Mouse (Mus musculus) forebrain, embryonic 10.5 days (tissue): ENCODE measurements around the gene Prx. TPM values are rescaled to one million over a fixed set of nuclear protein-coding genes. Genes with fewer than 3 reads are reported as not detected.

Source experiments
- DNase-seq: peaks from one replicate; pipeline ENCODE4 v3.0.0-alpha.2; 2017; ENCODE audit warnings: low spot score; ENCODE audit errors: extremely low spot score
- H3K27ac ChIP-seq: fragments of 300-500 bp; sonication (generic); 2 replicates; pipeline ENCODE4 v1.5.1; 2016; ENCODE audit warnings: mild to moderate bottlenecking
- H3K27me3 ChIP-seq: fragments of 300-500 bp; sonication (generic); 2 replicates; pipeline ENCODE4 v1.6.1; 2016; ENCODE audit warnings: mild to moderate bottlenecking; ENCODE audit not compliant: poor library complexity, severe bottlenecking
- H3K36me3 ChIP-seq: fragments of 300-500 bp; sonication (generic); replicated peaks from 2 replicates; pipeline ENCODE4 v1.6.1; 2016; ENCODE audit warnings: mild to moderate bottlenecking, moderate library complexity
- H3K4me1 ChIP-seq: fragments of 300-500 bp; sonication (generic); 2 replicates; pipeline ENCODE4 v1.6.1; 2016
- H3K4me3 ChIP-seq: fragments of 300-500 bp; sonication (generic); 2 replicates; pipeline ENCODE4 v1.5.1; 2016; ENCODE audit warnings: mild to moderate bottlenecking, moderate library complexity
- H3K9me3 ChIP-seq: fragments of 300-500 bp; sonication (generic); 2 replicates; pipeline ENCODE4 v1.6.1; 2016; ENCODE audit warnings: mild to moderate bottlenecking, moderate library complexity
- WGBS: fragments of 180-500 bp; shearing (Covaris S2); methylation state at CpG from one replicate; pipeline ENCODE4 v1.1.7; 2016; 5-methylcytosine and 5-hydroxymethylcytosine counted together
- polyA plus RNA-seq: library from polyadenylated mRNA; unstranded; fragments of >200 nt; fragmentation: Nextera tagmentation; extraction: Ambion mirVana; gene quantifications from 2 replicates; pipeline ENCODE4 v1.2.1, GENCODE M21; 2016

The Prx gene
- polyA plus RNA-seq, 1 experiment from 2014 or later, result 3.1 TPM

- Histone ChIP-seq H3K27me3 (no peaks in the 10 kb centered on the region), H3K27ac (peak overlapping the region; percentile 90), H3K36me3 (peaks cover 25% of the 10 kb centered on the region), H3K4me3 (peak overlapping the region; percentile 80), H3K4me1 (peaks cover 18% of the 10 kb centered on the region), H3K9me3 (no peaks in the 10 kb centered on the region)
- under 1% methylated on average over 34 of the region's 34 CpGs for WGBS
- DNase-seq, result no peak
These were observed 25.2 kb upstream of the Prx start for GRCm38 (mm10) chr7:27473835-27474489.

GRCm38 (mm10) chr7:27474490-27474954, 24.6 kb upstream of the Prx start:
- under 1% methylated on average over 23 of the region's 23 CpGs for WGBS
- H3K27me3 ChIP-seq, result no peaks in the 10 kb centered on the region
- peak overlapping the region; percentile 80 for H3K4me3 ChIP-seq
- H3K4me1 ChIP-seq, result peaks cover 18% of the 10 kb centered on the region
- peak; percentile 96 for DNase-seq
- peak overlapping the region; percentile 90 for H3K27ac ChIP-seq
- peaks cover 25% of the 10 kb centered on the region for H3K36me3 ChIP-seq
- no peaks in the 10 kb centered on the region for H3K9me3 ChIP-seq

DNA sequence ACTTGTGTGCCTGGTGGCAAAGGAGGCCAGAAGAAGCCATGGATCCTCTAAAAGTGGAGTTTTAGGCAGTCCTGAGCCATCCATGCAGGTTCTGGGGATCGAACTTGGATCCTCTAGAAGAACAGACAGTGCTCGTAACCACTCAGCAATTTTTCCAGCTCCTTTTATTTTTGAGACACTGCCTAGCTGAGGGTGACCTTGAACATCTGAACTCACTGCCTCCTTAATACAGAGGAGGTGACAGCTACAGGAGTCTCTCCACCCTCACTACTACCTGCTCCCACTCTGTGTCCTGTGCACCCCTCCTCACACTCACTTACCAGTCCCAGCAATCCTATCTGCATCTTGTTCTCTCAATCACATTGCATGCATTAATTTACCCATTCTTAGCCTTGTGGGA, 23.5 kb upstream of the Prx start:
- Histone ChIP-seq H3K36me3 (peaks cover 25% of the 10 kb centered on the region), H3K27me3 (no peaks in the 10 kb centered on the region), H3K9me3 (no peaks in the 10 kb centered on the region), H3K4me1 (peaks cover 20% of the 10 kb centered on the region), H3K27ac (no peak overlapping the region), H3K4me3 (0 out of 2 replicates have a peak overlapping the region, but pooled peaks have one; percentile 80)
- WGBS, result 96% methylated on average over 2 of the region's 2 CpGs
- DNase-seq, result no peak

- Histone ChIP-seq H3K9me3 (no peaks in the 10 kb centered on the region), H3K36me3 (peaks cover 25% of the 10 kb centered on the region), H3K27ac (no peak overlapping the region), H3K4me3 (no peak overlapping the region), H3K27me3 (no peaks in the 10 kb centered on the region), H3K4me1 (peaks cover 26% of the 10 kb centered on the region)
- 94% methylated on average over 14 of the region's 14 CpGs for WGBS
- no peak for DNase-seq
These were observed 23.0 kb upstream of the Prx start for GRCm38 (mm10) chr7:27476098-27476635.

DNA sequence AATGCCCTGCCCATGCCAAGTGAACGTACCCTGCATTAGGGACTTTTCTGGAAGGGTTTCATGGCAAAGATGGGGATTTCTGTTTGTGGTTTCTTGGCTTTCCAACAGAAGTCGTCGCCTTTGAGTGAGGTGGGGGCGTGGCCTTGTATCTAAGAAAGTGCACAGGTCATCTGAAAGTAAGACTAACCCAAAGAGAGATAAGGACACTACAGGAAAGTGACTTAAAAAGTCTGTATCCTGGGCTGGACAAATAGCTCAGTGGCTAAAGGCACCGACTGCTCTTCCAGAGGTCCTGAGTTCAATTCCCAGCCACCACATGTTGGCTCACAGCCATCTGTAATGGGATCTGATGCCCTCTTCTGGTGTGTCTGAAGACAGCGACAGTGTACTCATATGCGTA, 20.6 kb upstream of the Prx start:
- H3K27ac ChIP-seq, result no peak overlapping the region
- DNase-seq, result no peak
- 83% methylated on average over 7 of the region's 7 CpGs for WGBS

DNA sequence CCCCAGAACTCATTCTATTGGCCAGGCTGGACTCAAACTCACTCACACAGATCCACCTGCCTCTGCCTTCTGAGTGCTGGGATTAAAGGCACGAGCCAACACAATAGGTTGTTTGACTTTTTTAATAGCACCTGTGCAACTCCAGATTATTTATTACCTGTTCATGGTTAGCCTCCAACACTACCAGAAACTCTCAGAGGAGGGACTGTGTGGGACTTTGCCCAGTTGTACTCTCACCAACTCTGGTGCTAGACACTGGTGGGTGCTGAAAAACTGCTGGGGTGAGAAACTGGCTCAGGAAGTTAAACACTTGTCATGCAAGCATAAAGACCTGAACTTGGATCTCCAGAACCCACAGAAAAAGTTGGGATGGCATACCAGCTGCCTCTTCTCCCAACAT, 19.4 kb upstream of the Prx start:
- H3K36me3 ChIP-seq, result peaks cover 25% of the 10 kb centered on the region
- H3K4me3 ChIP-seq, result no peak overlapping the region
- H3K4me1 ChIP-seq, result peaks cover 30% of the 10 kb centered on the region
- H3K27ac ChIP-seq, result no peak overlapping the region
- no peak for DNase-seq
- H3K9me3 ChIP-seq, result no peaks in the 10 kb centered on the region
- 75% methylated on average over 1 of the region's 1 CpGs for WGBS
- H3K27me3 ChIP-seq, result no peaks in the 10 kb centered on the region

More for the DNA sequence above, 20.6 kb upstream of the Prx start:
- Histone ChIP-seq H3K36me3 (peaks cover 25% of the 10 kb centered on the region), H3K4me3 (no peak overlapping the region), H3K9me3 (no peaks in the 10 kb centered on the region), H3K27me3 (no peaks in the 10 kb centered on the region), H3K4me1 (peaks cover 32% of the 10 kb centered on the region)

GRCm38 (mm10) chr7:27480506-27480905, 18.6 kb upstream of the Prx start:
- DNase-seq, result no peak
- Histone ChIP-seq H3K9me3 (no peaks in the 10 kb centered on the region), H3K27ac (peak overlapping the region; percentile 85), H3K27me3 (peaks cover 3% of the 10 kb centered on the region; the same call in 1 of the 2 replicates), H3K4me1 (peaks cover 22% of the 10 kb centered on the region), H3K4me3 (peak overlapping the region; percentile 49; the same call in 1 of the 2 replicates), H3K36me3 (peaks cover 25% of the 10 kb centered on the region)
- 68% methylated on average over 3 of the region's 3 CpGs for WGBS

DNA sequence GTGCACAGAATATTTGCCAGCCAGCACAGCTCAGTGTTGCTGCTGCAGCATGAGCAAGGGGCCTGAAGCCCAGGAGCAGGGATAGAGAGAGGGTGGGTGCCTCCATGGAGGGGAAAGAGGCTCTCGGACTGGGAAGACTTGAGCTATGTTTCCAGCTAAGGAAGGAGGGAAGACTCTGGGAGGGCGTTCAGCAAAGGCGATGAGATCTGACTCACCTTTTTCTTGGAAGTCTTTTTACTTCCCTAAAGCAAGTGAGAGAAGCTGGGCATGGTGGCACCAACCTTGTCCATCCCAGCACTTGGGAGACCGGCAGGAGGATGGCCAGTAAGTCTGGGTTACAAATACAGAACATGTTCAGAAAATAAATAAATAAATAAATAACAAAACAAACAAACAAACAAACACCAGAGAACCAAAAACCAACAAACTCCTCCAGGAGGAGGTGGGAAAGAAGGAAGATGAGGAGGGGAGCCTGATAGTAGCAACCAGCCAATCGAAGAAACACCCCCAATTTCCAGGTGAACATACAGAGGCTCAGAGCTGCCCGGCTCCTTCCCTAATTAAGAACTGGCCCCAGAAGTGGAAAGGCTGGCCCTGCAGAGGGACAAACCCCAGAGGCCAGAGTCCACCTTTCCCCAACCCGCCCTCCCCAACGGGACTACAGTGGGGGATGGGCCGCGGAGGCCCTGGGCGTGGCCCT, 18.0 kb upstream of the Prx start:
- peaks cover 4% of the 10 kb centered on the region; the same call in 1 of the 2 replicates for H3K27me3 ChIP-seq
- DNase-seq, result no peak
- H3K4me1 ChIP-seq, result peaks cover 22% of the 10 kb centered on the region
- H3K4me3 ChIP-seq, result peak overlapping the region; percentile 49
- H3K36me3 ChIP-seq, result peaks cover 20% of the 10 kb centered on the region
- H3K9me3 ChIP-seq, result no peaks in the 10 kb centered on the region
- H3K27ac ChIP-seq, result peak overlapping the region; percentile 85
- WGBS, result 11% methylated on average over 11 of the region's 11 CpGs

GRCm38 (mm10) chr7:27481627-27481969, 17.5 kb upstream of the Prx start:
- Histone ChIP-seq H3K27me3 (peaks cover 4% of the 10 kb centered on the region; the same call in 1 of the 2 replicates), H3K9me3 (no peaks in the 10 kb centered on the region), H3K36me3 (peaks cover 15% of the 10 kb centered on the region), H3K27ac (peak overlapping the region; percentile 85), H3K4me1 (peaks cover 27% of the 10 kb centered on the region), H3K4me3 (peak overlapping the region; percentile 49)
- peak; percentile 79 for DNase-seq
- 0% methylated on average over 8 of the region's 12 CpGs for WGBS

GRCm38 (mm10) chr7:27483860-27484259, 15.3 kb upstream of the Prx start:
- Histone ChIP-seq H3K4me1 (peaks cover 42% of the 10 kb centered on the region), H3K27me3 (peaks cover 5% of the 10 kb centered on the region; the same call in 1 of the 2 replicates), H3K4me3 (no peak overlapping the region), H3K27ac (no peak overlapping the region), H3K9me3 (no peaks in the 10 kb centered on the region), H3K36me3 (no peaks in the 10 kb centered on the region)
- DNase-seq, result no peak
- WGBS, result 79% methylated on average over 4 of the region's 4 CpGs

DNA sequence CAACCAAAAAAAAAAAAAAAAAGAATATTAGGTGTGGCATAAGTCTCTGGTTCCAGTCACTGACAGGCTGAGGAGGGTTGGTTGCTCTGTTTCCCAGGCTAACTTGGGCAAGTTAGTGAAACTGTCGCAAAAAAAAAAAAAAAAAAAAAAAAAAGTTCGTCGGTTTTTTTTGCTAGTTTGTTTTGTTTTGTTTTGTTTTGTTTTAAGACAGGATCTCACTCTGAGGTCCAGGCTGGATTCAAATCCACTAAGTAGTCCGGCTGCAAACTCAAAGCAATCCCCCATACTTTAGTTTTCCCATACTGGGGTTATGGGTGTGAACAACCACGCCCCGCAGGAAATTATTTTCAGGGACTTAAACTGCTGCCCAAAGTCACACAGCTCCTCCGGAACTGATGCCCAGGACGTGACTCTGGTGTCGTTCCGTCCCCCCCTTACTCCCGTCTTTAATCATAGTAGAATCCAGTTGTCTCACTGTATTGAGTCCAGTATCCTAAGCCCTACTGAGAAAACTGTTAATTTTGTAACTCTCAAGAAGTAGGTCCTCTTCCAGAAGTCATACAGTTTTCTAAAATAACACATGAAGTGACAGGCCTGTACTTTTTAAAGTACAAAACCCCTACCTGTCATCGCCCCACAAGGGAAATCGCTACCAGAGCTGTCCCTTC, 12.9 kb upstream of the Prx start:
- H3K9me3 ChIP-seq, result no peaks in the 10 kb centered on the region
- peak overlapping the region; percentile 92 for H3K27ac ChIP-seq
- H3K27me3 ChIP-seq, result peaks cover 15% of the 10 kb centered on the region
- peaks cover 10% of the 10 kb centered on the region for H3K36me3 ChIP-seq
- peak overlapping the region; percentile 65 for H3K4me3 ChIP-seq
- 6% methylated on average over 13 of the region's 13 CpGs for WGBS
- no peak for DNase-seq
- H3K4me1 ChIP-seq, result peaks cover 56% of the 10 kb centered on the region

DNA sequence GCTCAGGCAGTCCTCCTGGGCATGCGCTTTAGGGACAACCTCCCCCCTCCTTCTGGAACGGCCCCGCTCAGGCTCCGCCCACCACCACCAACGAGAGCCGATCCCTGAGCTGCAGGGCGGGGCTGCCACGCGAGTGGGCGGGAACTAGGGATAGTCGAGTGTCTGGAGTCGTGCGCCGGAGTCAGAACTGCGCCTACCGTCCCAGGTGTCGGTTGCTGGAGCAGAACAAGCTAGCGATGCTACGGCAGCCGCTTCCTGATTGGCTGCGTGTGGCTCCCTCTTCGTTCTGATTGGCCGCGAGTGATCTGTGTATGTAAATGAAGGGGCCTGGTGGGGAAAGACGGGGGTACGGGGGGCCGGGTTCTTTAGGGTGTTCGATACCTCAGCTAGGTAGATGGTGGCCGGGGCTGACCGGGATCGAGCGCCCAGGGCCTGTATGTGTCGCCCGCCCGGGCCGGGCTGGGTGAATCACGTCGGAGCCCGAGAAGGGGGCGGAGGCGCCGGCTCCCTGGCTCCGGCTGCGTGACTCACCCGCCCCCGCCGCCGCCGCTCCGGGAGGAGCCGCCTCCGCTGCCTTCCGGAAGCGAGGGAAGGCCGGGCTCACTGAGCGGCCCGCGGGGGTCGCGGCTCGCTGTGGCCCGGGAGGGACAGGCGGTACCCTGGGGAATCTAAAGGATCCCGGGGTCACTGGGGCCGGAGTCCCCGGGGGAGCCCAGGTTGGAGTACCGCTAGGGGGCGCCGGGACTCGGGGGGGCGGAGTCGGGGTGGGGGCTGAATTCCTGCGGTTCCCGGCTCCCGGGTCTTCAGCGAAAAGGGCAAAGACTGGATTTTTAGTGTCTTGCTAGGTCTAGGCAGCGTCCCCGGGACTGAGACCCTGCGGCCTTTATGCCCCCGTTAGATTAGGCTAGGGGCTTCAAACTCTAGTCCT, 12.1 kb upstream of the Prx start, which contains the start of gene Sertad1:
Gene Sertad1, plus strand, starts transcription at position 141 of the 928 bp plus-strand sequence.
- Histone ChIP-seq H3K9me3 (no peaks in the 10 kb centered on the region), H3K27me3 (peaks cover 15% of the 10 kb centered on the region), H3K4me1 (peaks cover 54% of the 10 kb centered on the region), H3K4me3 (peak within 1 kb of the TSS; percentile 65), H3K36me3 (peaks cover 10% of the 10 kb centered on the region), H3K27ac (peak within 1 kb of the TSS; percentile 92)
- peak; percentile 100 for DNase-seq
- under 1% methylated on average over 78 of the region's 80 CpGs for WGBS
